Comparison of ENCODE assay signal across 8 mouse cellular contexts in the genomic region with DNA sequence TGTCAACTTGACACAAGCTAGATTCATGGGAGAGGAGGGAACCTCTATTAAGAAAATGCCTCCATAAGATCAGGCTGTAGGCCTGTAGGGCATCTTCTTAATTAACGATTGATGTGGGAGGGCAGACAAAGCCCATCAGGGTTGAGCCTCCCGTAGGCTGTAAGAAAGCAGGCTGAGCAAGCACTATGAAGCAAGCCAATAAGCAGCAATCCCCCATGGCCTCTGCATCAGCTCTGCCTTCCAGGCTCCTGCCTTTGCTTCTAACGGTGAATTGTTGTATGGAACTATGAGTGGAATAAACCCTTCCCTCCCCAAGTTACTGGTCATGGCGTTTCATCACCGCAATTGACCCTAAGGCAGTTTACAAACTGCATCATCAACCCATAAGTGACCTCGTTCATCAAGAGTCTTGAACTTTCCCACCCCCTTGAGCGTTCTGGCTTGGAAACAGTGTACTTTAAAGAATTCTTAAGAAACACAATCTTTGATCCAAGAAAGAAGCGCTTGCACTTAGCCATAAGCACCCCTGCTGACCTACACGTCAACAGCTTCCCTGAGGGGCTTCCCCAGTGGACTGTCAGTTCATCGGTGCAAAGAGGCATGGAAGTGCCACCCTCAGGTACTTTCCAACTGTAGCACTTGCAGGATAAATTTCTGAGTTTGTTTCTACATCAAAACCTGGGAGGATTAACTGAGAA. TPM values are rescaled to one million over a fixed set of nuclear protein-coding genes. Genes with fewer than 3 reads are reported as not detected.
DNase-seq lines count a peak whose midpoint lies in the region; ATAC-seq and TF ChIP-seq lines count a peak whose summit lies in the region.

No protein-coding gene starts in this region.

- DNase-seq in heart, adult 9 months (ENCODE audit: low spot score in 2 of 2): no peak
- no peak for DNase-seq in Patski (ENCODE audit: low read depth, low spot score)
- DNase-seq in hindbrain, embryonic 14.5 days (ENCODE audit: low spot score): peak; percentile 27
- peak; percentile 28 for DNase-seq in lung, postnatal 25 days (ENCODE audit: low spot score)
- no peak for DNase-seq in frontal cortex, adult 2 months (ENCODE audit: extremely low spot score in 1 of 2, low spot score in 1 of 2)
- DNase-seq in urinary bladder, postnatal 25 days (ENCODE audit: low spot score): no peak
- DNase-seq in layer of hippocampus, postnatal 36 days: no peak

- no peaks in the 10 kb centered on the region for H3K36me3 ChIP-seq in heart, embryonic 14.5 days (ENCODE audit: control insufficient read depth, insufficient read depth, low read length)
- H3K36me3 ChIP-seq in hindbrain, embryonic 14.5 days (replicated peaks; ENCODE audit: control insufficient read depth, insufficient read depth): no peaks in the 10 kb centered on the region

- H3K4me1 ChIP-seq in heart, embryonic 14.5 days (ENCODE audit: control insufficient read depth in 2 of 2, insufficient read depth in 2 of 2, low read length in 2 of 2): peaks cover 9 to 19% of the 10 kb centered on the region in 2 experiments
- peaks cover 7% of the 10 kb centered on the region for H3K4me1 ChIP-seq in hindbrain, embryonic 14.5 days (replicated peaks; ENCODE audit: control insufficient read depth, insufficient read depth, low read length)

- peak overlapping the region; percentile 86 for H3K9ac ChIP-seq in heart, embryonic 14.5 days (ENCODE audit: low read length)
- H3K9ac ChIP-seq in hindbrain, embryonic 14.5 days: peak overlapping the region; percentile 79

- ATAC-seq in heart, embryonic 14.5 days (ENCODE audit: insufficient number of reproducible peaks, insufficient read depth, low FRiP score, low read depth): no peak
- peak; percentile 15 for ATAC-seq in Patski
- ATAC-seq in hindbrain, embryonic 14.5 days (ENCODE audit: low FRiP score): no peak

- 36% methylated on average over 10 of the region's 10 CpGs for WGBS in heart, embryonic 14.5 days
- 16% methylated on average over 10 of the region's 10 CpGs for WGBS in hindbrain, embryonic 14.5 days

- CTCF ChIA-PET in Patski (lab: Charles Lee): interaction anchor here (2.6 kb wide), 1 partner anchor 11 kb away, joined by 19 read pairs; no protein-coding TSS in a partner anchor

- in situ Hi-C loops in Patski (cut with MboI; ENCODE audit: low pct_unique_long_range_greater_than_20kb): loop anchor here (5.0 kb wide), 1 partner anchor 82 kb away; no protein-coding TSS in a partner anchor

- POLR2A ChIA-PET in Patski (lab: Charles Lee): interaction anchor here (2.0 kb wide), 1 partner anchor 11 kb away, joined by 10 read pairs; no protein-coding TSS in a partner anchor

- no peaks in the 10 kb centered on the region for H3K27me3 ChIP-seq in heart, embryonic 14.5 days (ENCODE audit: control insufficient read depth, insufficient read depth, low read length)
- no peaks in the 10 kb centered on the region for H3K27me3 ChIP-seq in Patski
- H3K27me3 ChIP-seq in hindbrain, embryonic 14.5 days (ENCODE audit: control insufficient read depth, insufficient read depth, low read length): no peaks in the 10 kb centered on the region

- no peaks in the 10 kb centered on the region for H3K9me3 ChIP-seq in heart, embryonic 14.5 days (ENCODE audit: control insufficient read depth, low read length)
- no peaks in the 10 kb centered on the region for H3K9me3 ChIP-seq in hindbrain, embryonic 14.5 days (ENCODE audit: control insufficient read depth, low read length)

- H3K27ac ChIP-seq in heart, embryonic 14.5 days (replicated peaks in 1 of 2; ENCODE audit: control insufficient read depth in 1 of 2, insufficient read depth in 1 of 2, low read depth in 2 of 2, low read length in 2 of 2): peak overlapping the region; percentile 54 to 95
- peak overlapping the region; percentile 92 for H3K27ac ChIP-seq in hindbrain, embryonic 14.5 days

- H3K4me2 ChIP-seq in heart, embryonic 14.5 days (ENCODE audit: low read length): peak overlapping the region; percentile 67
- peak overlapping the region; percentile 66 for H3K4me2 ChIP-seq in hindbrain, embryonic 14.5 days (replicated peaks)

- TF ChIP-seq CTCF in Patski (IDR thresholded peaks at IDR 0.05): no peak

- H3K4me3 ChIP-seq in heart, embryonic 14.5 days (ENCODE audit: control insufficient read depth in 1 of 2, insufficient read depth in 1 of 2, low read depth in 1 of 2, low read length in 2 of 2): peak overlapping the region; percentile 78
- peak overlapping the region; percentile 77 for H3K4me3 ChIP-seq in hindbrain, embryonic 14.5 days (replicated peaks; ENCODE audit: low read length)

RNA-seq across cellular contexts. Expression of a gene that starts 7.4 kb away (rescaled TPM):
- 80.3 and 86.7 TPM in 2 replicates for polyA plus RNA-seq in heart, embryonic 14.5 days (2014; fragmentation: Nextera tagmentation; extraction: Ambion mirVana)
- polyA plus RNA-seq in Patski (2021): 65.1 TPM
- 73.5 and 79.3 TPM in 2 replicates for polyA plus RNA-seq in hindbrain, embryonic 14.5 days (2014; fragmentation: Nextera tagmentation; extraction: Ambion mirVana)
- polyA plus RNA-seq in frontal cortex, adult 2 months (2012; rRNA removed): 97.3 and 105 TPM in 2 replicates
- total RNA-seq in layer of hippocampus, postnatal 36 days (2021): 10 to 100 TPM; 69.6 to 74.8 TPM

Comparison
In these comparisons a context has a peak if more than half of its experiments do, and no peak if none do; other contexts are left out.
1. DNase-seq: peak in hindbrain, embryonic 14.5 days (single experiment) and lung, postnatal 25 days (single experiment); none in heart, adult 9 months (0 of 2), Patski (single experiment), frontal cortex, adult 2 months (0 of 2), urinary bladder, postnatal 25 days (single experiment) and layer of hippocampus, postnatal 36 days (0 of 2).